Mouse (Mus musculus) heart, embryonic 11.5 days (tissue): ENCODE data around the gene Ikbke. TPM values are rescaled to one million over a fixed set of nuclear protein-coding genes. Genes with fewer than 3 reads are reported as not detected.

ENCODE experiments used
- ATAC-seq: fragments of 200-750 bp; cut with Nextera tagmentation; replicated peaks from 2 replicates; pipeline ENCODE4 v1.8.0; 2017; ENCODE audit warnings: moderate library complexity; ENCODE audit not compliant: insufficient number of reproducible peaks, low FRiP score, low TSS enrichment
- H3K27ac ChIP-seq: fragments of 300-500 bp; sonication (generic); 2 replicates; pipeline ENCODE4 v1.5.1; 2014; ENCODE audit warnings: mild to moderate bottlenecking, low read depth, low read length
- H3K27me3 ChIP-seq: fragments of 300-500 bp; sonication (generic); 2 replicates; pipeline ENCODE4 v1.6.1; 2014; ENCODE audit warnings: mild to moderate bottlenecking, low read length, mixed read lengths; ENCODE audit not compliant: control insufficient read depth, insufficient read depth
- H3K36me3 ChIP-seq: fragments of 300-500 bp; sonication (generic); 2 replicates; pipeline ENCODE4 v1.6.1; 2014; ENCODE audit warnings: mild to moderate bottlenecking, low read length, moderate library complexity, mixed read lengths; ENCODE audit not compliant: control insufficient read depth, insufficient read depth
- H3K4me1 ChIP-seq: fragments of 300-500 bp; sonication (generic); 2 replicates; pipeline ENCODE4 v1.6.1; 2014; ENCODE audit warnings: low read length; ENCODE audit not compliant: control insufficient read depth, insufficient read depth
- H3K4me2 ChIP-seq: fragments of 300-500 bp; sonication (generic); 2 replicates; pipeline ENCODE4 v1.6.1; 2014; ENCODE audit warnings: mild to moderate bottlenecking, moderate library complexity
- H3K4me3 ChIP-seq: fragments of 300-500 bp; sonication (generic); 2 replicates; pipeline ENCODE4 v1.5.1; 2014; ENCODE audit warnings: low read depth, low read length
- H3K9ac ChIP-seq: fragments of 300-500 bp; sonication (generic); 2 replicates; pipeline ENCODE4 v1.6.1; 2014; ENCODE audit warnings: mild to moderate bottlenecking, low read depth, low read length, moderate library complexity
- H3K9me3 ChIP-seq: fragments of 300-500 bp; sonication (generic); replicated peaks from 2 replicates; pipeline ENCODE4 v1.6.1; 2016; ENCODE audit warnings: low read length; ENCODE audit not compliant: control insufficient read depth
- WGBS: fragments of 180-500 bp; shearing (Covaris S2); extraction: QIAGEN DNeasy Blood & Tissue Kit; methylation state at CpG from one replicate; pipeline ENCODE4 v1.1.7; 2014; ENCODE audit not compliant: insufficient replicate concordance; 5-methylcytosine and 5-hydroxymethylcytosine counted together
- polyA plus RNA-seq: library from polyadenylated mRNA; unstranded; fragments of >200 nt; fragmentation: Nextera tagmentation; extraction: Ambion mirVana; gene quantifications from 2 replicates; pipeline ENCODE4 v1.2.1, GENCODE M21; 2014

Gene Ikbke
- polyA plus RNA-seq, 1 experiment from 2014 or later, result 2.4 TPM

DNA sequence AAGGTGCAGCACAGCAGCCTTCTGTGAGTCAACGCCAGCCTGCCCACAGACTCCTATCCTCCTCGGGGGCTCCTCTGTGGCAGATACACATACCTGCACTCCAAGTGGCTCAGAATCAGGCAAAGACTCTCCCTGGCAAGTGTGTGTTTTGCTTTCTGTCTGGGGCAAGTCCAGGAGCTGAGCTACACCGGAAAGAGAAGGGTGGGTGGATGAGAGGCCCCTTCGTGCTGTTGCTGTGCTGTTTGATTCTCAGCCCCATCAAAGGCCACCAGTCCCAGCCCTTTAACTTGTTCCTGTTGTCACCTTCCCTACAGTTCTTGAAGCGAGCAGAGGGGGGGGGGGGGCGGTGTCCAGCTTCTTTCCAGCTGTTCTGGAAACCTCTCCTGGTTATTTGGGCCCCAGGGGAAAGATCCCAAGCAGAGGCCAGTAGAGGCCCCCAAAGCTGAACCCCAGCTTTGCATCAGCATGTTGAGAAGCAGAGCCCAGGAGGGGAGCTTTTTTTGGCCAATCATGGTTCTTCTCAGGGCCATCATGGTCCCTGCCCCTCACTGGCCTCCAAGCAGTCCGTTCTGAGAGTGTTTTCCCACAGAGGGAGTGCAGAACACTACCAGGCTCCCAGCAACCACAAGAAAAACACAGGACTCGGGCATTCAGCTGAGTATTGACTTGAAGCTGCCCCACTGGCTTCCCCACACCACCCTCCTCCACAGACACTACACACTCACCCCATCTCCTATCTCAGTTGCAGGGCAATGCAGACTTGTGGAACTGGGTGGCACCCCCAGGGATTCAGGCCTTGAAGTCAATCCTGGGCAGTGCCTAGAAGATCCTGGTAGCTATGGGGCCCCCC, 575 bp downstream of the Ikbke start:
- ATAC-seq, result 0 out of 2 replicates have a peak, but pooled peaks have one; percentile 20
- Histone ChIP-seq H3K4me2 (peak overlapping the region; percentile 49), H3K27ac (no peak overlapping the region; the same call in 1 of the 2 replicates), H3K27me3 (no peaks in the 10 kb centered on the region), H3K9ac (peak overlapping the region; percentile 4; the same call in 1 of the 2 replicates), H3K36me3 (no peaks in the 10 kb centered on the region), H3K9me3 (no peaks in the 10 kb centered on the region), H3K4me3 (peak overlapping the region; percentile 18), H3K4me1 (peaks cover 27% of the 10 kb centered on the region)
- WGBS, result 37% methylated on average over 8 of the region's 8 CpGs

DNA sequence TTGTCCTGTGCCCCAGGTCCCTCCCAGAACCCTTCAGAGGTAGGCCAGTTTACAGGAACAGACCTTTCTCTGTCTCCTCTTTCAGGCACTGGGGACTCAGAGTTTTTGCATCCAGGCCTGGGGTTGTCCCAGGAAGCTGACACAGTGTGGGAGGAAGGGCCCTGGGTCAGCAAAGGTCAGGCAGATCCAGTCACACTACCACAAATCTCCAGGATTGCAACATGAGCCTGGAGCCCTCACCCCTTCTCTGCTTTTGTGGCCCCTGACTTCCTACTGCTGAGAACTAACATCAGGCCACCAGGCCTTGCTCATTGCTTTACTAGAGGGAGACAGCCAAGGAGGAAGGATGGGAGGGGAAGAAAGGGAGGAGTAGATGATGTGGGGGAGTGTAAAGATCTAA, 2.6 kb downstream of the Ikbke start:
- no peak for ATAC-seq
- no peaks in the 10 kb centered on the region for H3K36me3 ChIP-seq
- H3K27ac ChIP-seq, result no peak overlapping the region
- H3K9ac ChIP-seq, result no peak overlapping the region
- H3K4me2 ChIP-seq, result no peak overlapping the region
- H3K27me3 ChIP-seq, result no peaks in the 10 kb centered on the region; the same call in 1 of the 2 replicates
- peaks cover 21% of the 10 kb centered on the region for H3K4me1 ChIP-seq
- H3K9me3 ChIP-seq, result no peaks in the 10 kb centered on the region
- H3K4me3 ChIP-seq, result no peak overlapping the region

DNA sequence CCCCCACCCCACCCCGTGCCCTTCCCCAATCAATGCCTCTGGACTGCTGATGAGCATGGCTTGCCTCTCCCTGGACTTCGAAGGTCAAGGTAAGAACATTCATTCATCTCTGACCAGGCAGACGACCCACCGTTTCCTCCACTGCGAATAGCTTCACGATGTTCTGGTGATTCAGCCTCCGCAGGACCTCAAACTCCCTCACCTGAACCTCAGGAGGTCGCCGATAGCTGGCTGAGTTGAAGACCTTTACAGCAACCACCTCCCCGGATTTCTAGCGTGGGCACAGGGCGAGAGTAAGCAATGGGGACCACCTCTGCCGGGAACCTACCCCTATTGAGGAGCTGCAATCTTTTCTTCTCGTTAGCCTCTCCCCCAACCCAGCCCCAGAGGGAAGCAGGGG, 3.8 kb downstream of the Ikbke start:
- Histone ChIP-seq H3K27ac (no peak overlapping the region), H3K27me3 (no peaks in the 10 kb centered on the region; the same call in none of the 2 replicates), H3K36me3 (no peaks in the 10 kb centered on the region), H3K9me3 (no peaks in the 10 kb centered on the region), H3K4me3 (no peak overlapping the region), H3K4me2 (no peak overlapping the region), H3K4me1 (peaks cover 21% of the 10 kb centered on the region), H3K9ac (no peak overlapping the region)
- ATAC-seq, result no peak
- 60% methylated on average over 14 of the region's 14 CpGs for WGBS

DNA sequence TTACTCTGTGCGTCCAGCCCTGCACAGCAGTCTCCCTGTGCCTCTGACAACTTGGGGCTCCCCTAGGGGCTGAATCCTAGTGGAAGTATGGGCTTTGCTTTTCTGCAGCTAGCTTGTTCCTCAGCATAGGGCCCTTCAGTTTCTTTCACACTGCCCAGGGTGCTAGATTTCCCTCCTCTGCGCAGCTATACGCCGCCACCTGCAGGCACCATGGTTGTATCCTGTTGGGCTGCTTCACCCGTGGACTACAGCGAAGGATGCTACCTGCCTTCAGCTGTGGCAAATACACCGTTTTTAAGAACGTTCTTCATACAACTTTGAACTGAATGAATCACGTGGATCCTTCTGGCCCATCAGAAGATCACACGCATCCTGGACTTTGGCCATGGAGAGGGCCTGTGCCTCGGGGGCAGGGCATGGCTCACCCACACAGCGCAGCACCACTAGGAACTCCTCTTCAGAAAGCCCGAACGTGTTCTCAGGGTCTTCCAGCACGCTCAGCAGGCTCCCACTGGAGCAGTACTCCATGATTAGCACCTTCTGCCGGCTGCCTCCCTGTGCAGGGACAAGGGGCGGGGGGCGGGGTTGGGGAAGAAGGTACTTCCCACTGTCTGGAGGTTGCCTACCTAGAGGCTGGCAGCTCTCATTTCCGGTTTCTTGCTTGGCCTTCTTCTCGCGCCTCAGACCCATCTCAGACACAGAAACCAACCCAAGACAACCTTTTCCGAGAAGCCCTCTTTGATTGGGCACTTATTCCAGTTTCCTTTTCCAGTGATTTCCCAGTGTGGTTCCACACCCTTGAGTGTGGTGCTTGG, 4.5 kb downstream of the Ikbke start:
- no peak overlapping the region for H3K9ac ChIP-seq
- no peak overlapping the region for H3K4me3 ChIP-seq
- ATAC-seq, result no peak
- peaks cover 18% of the 10 kb centered on the region for H3K4me1 ChIP-seq
- no peaks in the 10 kb centered on the region for H3K36me3 ChIP-seq
- H3K4me2 ChIP-seq, result peak overlapping the region; percentile 44
- H3K9me3 ChIP-seq, result no peaks in the 10 kb centered on the region
- WGBS, result 26% methylated on average over 22 of the region's 22 CpGs
- no peak overlapping the region for H3K27ac ChIP-seq
- no peaks in the 10 kb centered on the region; the same call in none of the 2 replicates for H3K27me3 ChIP-seq

DNA sequence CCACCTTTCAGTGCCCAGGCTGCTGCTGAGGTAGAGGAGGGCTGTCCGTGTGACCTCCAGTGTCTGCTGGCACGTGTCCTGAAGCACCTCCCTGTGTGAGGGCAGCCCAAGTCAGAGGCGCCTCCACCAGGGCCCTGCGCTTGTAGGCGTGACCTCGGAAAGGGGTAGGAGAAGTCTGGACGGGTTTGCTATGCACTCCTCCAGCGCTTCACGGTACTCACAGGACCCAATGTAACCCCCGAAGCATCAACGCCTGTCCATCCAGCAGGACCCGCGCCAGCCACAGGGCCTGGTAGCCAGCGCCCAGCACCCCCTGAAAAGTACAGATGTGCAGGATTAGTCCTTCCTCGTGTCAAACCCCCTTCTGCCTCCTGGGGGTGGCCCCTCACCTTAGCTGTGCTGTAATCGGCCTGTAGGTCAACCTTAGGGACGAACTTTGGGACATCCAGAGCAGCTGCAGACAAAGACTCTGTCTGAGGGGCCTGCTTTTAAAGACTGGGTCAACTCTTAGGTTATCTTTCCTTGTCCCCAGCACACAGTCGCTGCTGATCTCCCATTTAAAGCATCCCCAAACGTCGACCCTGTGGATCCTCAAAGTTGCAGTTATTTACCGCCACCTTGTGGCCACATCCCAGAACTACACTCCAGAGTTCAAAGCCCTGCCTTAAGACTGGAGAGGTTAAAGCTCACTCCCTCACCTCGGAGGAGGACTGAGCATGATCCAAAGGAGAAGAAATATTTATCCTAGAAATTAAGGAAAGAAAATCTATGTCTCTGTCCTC, 9.4 kb downstream of the Ikbke start:
- Histone ChIP-seq H3K4me3 (no peak overlapping the region), H3K27me3 (no peaks in the 10 kb centered on the region; the same call in none of the 2 replicates), H3K9me3 (no peaks in the 10 kb centered on the region), H3K36me3 (no peaks in the 10 kb centered on the region), H3K27ac (no peak overlapping the region), H3K4me2 (peak overlapping the region; percentile 36; the same call in 1 of the 2 replicates), H3K9ac (no peak overlapping the region), H3K4me1 (peaks cover 3% of the 10 kb centered on the region)
- WGBS, result 29% methylated on average over 22 of the region's 22 CpGs
- ATAC-seq, result 0 out of 2 replicates have a peak, but pooled peaks have one; percentile 27

DNA sequence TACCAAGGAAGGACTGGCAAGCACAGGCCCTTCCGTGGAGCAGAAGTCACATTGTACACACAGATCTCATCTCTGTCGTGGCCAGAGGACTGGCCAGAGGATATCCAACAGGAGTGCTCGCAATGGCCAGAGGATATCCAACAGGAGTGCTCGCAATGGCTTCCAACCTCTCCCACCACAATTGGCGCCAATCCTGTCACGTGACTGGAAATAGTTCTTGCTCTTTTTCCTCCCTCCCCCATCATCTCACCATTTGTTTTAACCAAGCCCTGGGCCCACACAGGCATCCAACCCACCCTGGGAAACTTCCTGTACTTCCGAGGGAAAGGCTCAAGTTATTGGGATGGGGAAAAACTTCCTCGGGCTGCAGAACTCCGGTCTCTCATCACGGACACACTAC, 10.6 kb downstream of the Ikbke start:
- H3K27ac ChIP-seq, result no peak overlapping the region
- WGBS, result 76% methylated on average over 10 of the region's 10 CpGs
- no peak overlapping the region for H3K9ac ChIP-seq

DNA sequence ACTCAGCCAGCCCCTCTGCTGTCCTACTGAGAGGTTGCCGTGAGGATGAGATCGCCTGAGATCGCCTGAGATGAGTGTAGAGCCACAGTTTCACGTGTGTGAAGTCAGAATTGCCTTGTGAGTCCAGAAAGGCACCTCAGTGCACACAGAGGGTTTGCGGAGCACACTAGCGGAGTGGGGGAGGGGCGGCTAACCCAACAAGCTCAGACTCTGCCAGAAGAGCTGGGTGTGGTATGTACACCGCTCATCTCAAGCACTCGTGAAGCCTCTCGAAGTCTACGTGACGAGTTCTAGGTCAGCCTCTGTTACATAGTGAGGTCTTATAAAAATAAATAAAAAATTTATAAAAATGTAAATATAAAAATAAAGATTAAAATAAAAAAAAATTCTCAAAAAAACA, 15.5 kb downstream of the Ikbke start:
- Histone ChIP-seq H3K36me3 (no peaks in the 10 kb centered on the region), H3K9me3 (no peaks in the 10 kb centered on the region), H3K9ac (no peak overlapping the region), H3K4me2 (no peak overlapping the region), H3K27ac (no peak overlapping the region), H3K27me3 (peaks cover 10% of the 10 kb centered on the region; the same call in 1 of the 2 replicates), H3K4me3 (no peak overlapping the region), H3K4me1 (no peaks in the 10 kb centered on the region)
- no peak for ATAC-seq
- 58% methylated on average over 12 of the region's 12 CpGs for WGBS

More for the DNA sequence above, 10.6 kb downstream of the Ikbke start:
- H3K4me2 ChIP-seq, result no peak overlapping the region
- no peak overlapping the region for H3K4me3 ChIP-seq
- peaks cover 3% of the 10 kb centered on the region; the same call in 1 of the 2 replicates for H3K4me1 ChIP-seq
- H3K9me3 ChIP-seq, result no peaks in the 10 kb centered on the region
- H3K27me3 ChIP-seq, result no peaks in the 10 kb centered on the region; the same call in none of the 2 replicates
- ATAC-seq, result no peak
- H3K36me3 ChIP-seq, result no peaks in the 10 kb centered on the region

DNA sequence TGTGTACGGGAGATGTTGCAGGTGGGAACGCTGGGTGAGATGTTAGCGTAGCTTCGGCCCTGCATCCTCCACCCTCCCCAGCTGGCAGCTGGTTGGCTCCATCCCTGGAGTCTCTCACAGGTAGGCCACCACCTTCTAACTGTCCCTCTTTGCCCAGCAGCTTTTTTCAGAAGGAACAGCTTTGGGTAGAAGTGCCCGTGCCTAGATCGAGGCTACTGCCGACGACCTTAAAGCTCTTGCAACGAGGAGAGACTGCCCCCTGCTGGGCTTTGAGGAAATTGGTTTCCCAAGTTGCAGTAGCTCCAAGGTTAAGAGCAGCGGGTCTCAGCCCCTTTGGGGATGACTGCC, 19.1 kb downstream of the Ikbke start:
- 34% methylated on average over 10 of the region's 10 CpGs for WGBS
- Histone ChIP-seq H3K9me3 (no peaks in the 10 kb centered on the region), H3K27me3 (peaks cover 11% of the 10 kb centered on the region; the same call in 1 of the 2 replicates), H3K36me3 (no peaks in the 10 kb centered on the region), H3K4me2 (no peak overlapping the region), H3K27ac (no peak overlapping the region), H3K9ac (no peak overlapping the region), H3K4me3 (no peak overlapping the region), H3K4me1 (no peaks in the 10 kb centered on the region)
- no peak; the same call in 1 of the 2 replicates for ATAC-seq
